Mouse (Mus musculus): ENCODE results near the gene Ppdpf. TPM values are rescaled to one million over a fixed set of nuclear protein-coding genes. Genes with fewer than 3 reads are reported as not detected.
A peak's percentile ranks its signal among the peaks of the same experiment; 100 is the strongest.

Gene Ppdpf
- total RNA-seq (2014; rRNA removed; ENCODE audit: low replicate concordance): 154 and 155 TPM in 2 replicates
- 145 and 157 TPM in 2 replicates for polyA plus RNA-seq (2015; fragmentation: Nextera tagmentation; extraction: Ambion mirVana)

GRCm38 (mm10) chr2:181187121-181188000 is at the start of gene Ppdpf:
Gene Ppdpf (plus strand): TSS chr2:181187247.
- Histone ChIP-seq H3K27ac (ENCODE audit: low read depth) (peak within 1 kb of the TSS; percentile 97), H3K27me3 (ENCODE audit: control insufficient read depth, insufficient read depth, low read length) (no peaks in the 10 kb centered on the region), H3K36me3 (replicated peaks; ENCODE audit: control insufficient read depth, insufficient read depth, low read length) (no peaks in the 10 kb centered on the region), H3K4me3 (ENCODE audit: low read depth, low read length) (peak within 1 kb of the TSS; percentile 76), H3K9me3 (replicated peaks; ENCODE audit: control insufficient read depth, low read length) (no peaks in the 10 kb centered on the region), H3K9ac (replicated peaks; ENCODE audit: low read depth, low read length) (peak within 1 kb of the TSS; percentile 74), H3K4me2 (ENCODE audit: low read depth, low read length) (peak within 1 kb of the TSS; percentile 80), H3K4me1 (ENCODE audit: control insufficient read depth, insufficient read depth) (peaks cover 6% of the 10 kb centered on the region)
- TF ChIP-seq EP300 (IDR thresholded peaks at IDR 0.05; ENCODE audit: low read depth): no peak; the same call in 1 of the 2 replicates
- peak; percentile 18 for TF ChIP-seq CTCF (IDR thresholded peaks at IDR 0.05; ENCODE audit: low read depth)
- ATAC-seq (ENCODE audit: insufficient read depth, low read depth) (peak; percentile 91), DNase-seq (ENCODE audit: low spot score) (peak; percentile 91)
- WGBS: under 1% methylated on average over 64 of the region's 64 CpGs

- peaks cover 27% of the 10 kb centered on the region for H3K27me3 ChIP-seq (ENCODE audit: control insufficient read depth, insufficient read depth, low read length)
- H3K36me3 ChIP-seq (replicated peaks; ENCODE audit: control insufficient read depth, insufficient read depth, low read length): no peaks in the 10 kb centered on the region
- no peak overlapping the region for H3K27ac ChIP-seq (ENCODE audit: low read depth)
- no peak for ATAC-seq (ENCODE audit: insufficient read depth, low read depth)
- no peak overlapping the region for H3K4me2 ChIP-seq (ENCODE audit: low read depth, low read length)
- H3K9ac ChIP-seq (replicated peaks; ENCODE audit: low read depth, low read length): no peak overlapping the region
- WGBS: 61% methylated on average over 5 of the region's 5 CpGs
- no peaks in the 10 kb centered on the region for H3K9me3 ChIP-seq (replicated peaks; ENCODE audit: control insufficient read depth, low read length)
- no peak overlapping the region for H3K4me3 ChIP-seq (ENCODE audit: low read depth, low read length)
- no peaks in the 10 kb centered on the region for H3K4me1 ChIP-seq (ENCODE audit: control insufficient read depth, insufficient read depth)
- no peak for TF ChIP-seq CTCF (IDR thresholded peaks at IDR 0.05; ENCODE audit: low read depth)
- no peak for TF ChIP-seq EP300 (IDR thresholded peaks at IDR 0.05; ENCODE audit: low read depth)
- DNase-seq (ENCODE audit: low spot score): no peak
Observed at GRCm38 (mm10) chr2:181139641-181140193, 47.3 kb upstream of the Ppdpf start.

GRCm38 (mm10) chr2:181142703-181143135 is 44.3 kb upstream of the Ppdpf start:
- Histone ChIP-seq H3K4me2 (ENCODE audit: low read depth, low read length) (no peak overlapping the region), H3K9me3 (replicated peaks; ENCODE audit: control insufficient read depth, low read length) (no peaks in the 10 kb centered on the region), H3K4me1 (ENCODE audit: control insufficient read depth, insufficient read depth) (no peaks in the 10 kb centered on the region), H3K36me3 (replicated peaks; ENCODE audit: control insufficient read depth, insufficient read depth, low read length) (peaks cover 13% of the 10 kb centered on the region; the same call in 1 of the 2 replicates), H3K4me3 (ENCODE audit: low read depth, low read length) (no peak overlapping the region), H3K27me3 (ENCODE audit: control insufficient read depth, insufficient read depth, low read length) (0 out of 2 replicates have a peak, but pooled peaks cover 16% of the 10 kb centered on the region), H3K9ac (replicated peaks; ENCODE audit: low read depth, low read length) (no peak overlapping the region), H3K27ac (ENCODE audit: low read depth) (no peak overlapping the region)
- DNase-seq (ENCODE audit: low spot score) (no peak), ATAC-seq (ENCODE audit: insufficient read depth, low read depth) (no peak)
- TF ChIP-seq CTCF (IDR thresholded peaks at IDR 0.05; ENCODE audit: low read depth) (no peak), EP300 (IDR thresholded peaks at IDR 0.05; ENCODE audit: low read depth) (no peak)
- 42% methylated on average over 8 of the region's 8 CpGs for WGBS

- H3K4me1 ChIP-seq (ENCODE audit: control insufficient read depth, insufficient read depth): no peaks in the 10 kb centered on the region
- no peak overlapping the region for H3K4me2 ChIP-seq (ENCODE audit: low read depth, low read length)
- H3K27ac ChIP-seq (ENCODE audit: low read depth): no peak overlapping the region
- WGBS: 62% methylated on average over 2 of the region's 2 CpGs
- H3K27me3 ChIP-seq (ENCODE audit: control insufficient read depth, insufficient read depth, low read length): 0 out of 2 replicates have a peak, but pooled peaks cover 13% of the 10 kb centered on the region
- no peak for ATAC-seq (ENCODE audit: insufficient read depth, low read depth)
- H3K4me3 ChIP-seq (ENCODE audit: low read depth, low read length): no peak overlapping the region
- no peak for DNase-seq (ENCODE audit: low spot score)
- TF ChIP-seq EP300 (IDR thresholded peaks at IDR 0.05; ENCODE audit: low read depth): no peak
- peaks cover 22% of the 10 kb centered on the region; the same call in 1 of the 2 replicates for H3K36me3 ChIP-seq (replicated peaks; ENCODE audit: control insufficient read depth, insufficient read depth, low read length)
- H3K9ac ChIP-seq (replicated peaks; ENCODE audit: low read depth, low read length): no peak overlapping the region
- no peaks in the 10 kb centered on the region for H3K9me3 ChIP-seq (replicated peaks; ENCODE audit: control insufficient read depth, low read length)
Observed at GRCm38 (mm10) chr2:181143509-181144276, 43.4 kb upstream of the Ppdpf start.

- TF ChIP-seq CTCF (IDR thresholded peaks at IDR 0.05; ENCODE audit: low read depth) (no peak), EP300 (IDR thresholded peaks at IDR 0.05; ENCODE audit: low read depth) (no peak)
Observed at GRCm38 (mm10) chr2:181144675-181145074, 42.4 kb upstream of the Ppdpf start.

More at GRCm38 (mm10) chr2:181144675-181145074, 42.4 kb upstream of the Ppdpf start:
- H3K9ac ChIP-seq (replicated peaks; ENCODE audit: low read depth, low read length): no peak overlapping the region
- no peak overlapping the region for H3K4me3 ChIP-seq (ENCODE audit: low read depth, low read length)
- no peak overlapping the region for H3K27ac ChIP-seq (ENCODE audit: low read depth)
- peaks cover 31% of the 10 kb centered on the region; the same call in 1 of the 2 replicates for H3K36me3 ChIP-seq (replicated peaks; ENCODE audit: control insufficient read depth, insufficient read depth, low read length)
- H3K27me3 ChIP-seq (ENCODE audit: control insufficient read depth, insufficient read depth, low read length): 0 out of 2 replicates have a peak, but pooled peaks cover 14% of the 10 kb centered on the region
- WGBS: 68% methylated on average over 2 of the region's 2 CpGs
- H3K4me2 ChIP-seq (ENCODE audit: low read depth, low read length): no peak overlapping the region
- H3K9me3 ChIP-seq (replicated peaks; ENCODE audit: control insufficient read depth, low read length): no peaks in the 10 kb centered on the region
- DNase-seq (ENCODE audit: low spot score): no peak
- no peaks in the 10 kb centered on the region for H3K4me1 ChIP-seq (ENCODE audit: control insufficient read depth, insufficient read depth)
- no peak for ATAC-seq (ENCODE audit: insufficient read depth, low read depth)
